Mouse (Mus musculus) adrenal gland, adult 8-10 months (tissue): ENCODE data around the gene Olfr8. TPM values are rescaled to one million over a fixed set of nuclear protein-coding genes. Genes with fewer than 3 reads are reported as not detected.
"Not testable (repeated sequence)": the region's sequence is repeated elsewhere in the genome, so short reads cannot be mapped to it uniquely, and the experiment has no call there.

Experiments used
- DNase-seq: peaks from one replicate; pipeline ENCODE4 v3.0.0; 2022
- total RNA-seq, 4 experiments: library from RNA; stranded (reverse); gene quantifications; 2 replicates each; pipeline ENCODE4 v1.2.4; 2022

Gene Olfr8
- total RNA-seq: not detected

DNA sequence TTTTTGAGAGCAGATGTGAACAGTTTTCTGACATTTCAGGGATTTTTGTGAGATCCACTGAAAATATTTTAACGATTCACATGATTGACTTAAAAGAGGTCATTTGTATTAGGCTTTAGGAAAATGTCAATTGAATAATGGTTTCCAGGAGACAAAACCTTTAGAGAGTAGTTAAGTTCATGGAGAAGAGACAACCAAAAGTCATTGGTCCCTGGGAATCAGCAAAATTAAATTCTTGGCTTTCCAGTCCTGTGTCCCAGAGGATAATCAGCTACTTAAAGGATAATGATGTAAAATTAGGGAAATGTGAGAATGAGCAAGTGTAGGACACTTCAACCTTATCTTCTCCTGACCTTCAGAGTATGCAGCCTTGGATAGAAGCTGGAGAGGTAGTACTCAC, at the start of gene Olfr8:
TSS of gene Olfr8 (plus strand) at position 301 of the 400 bp plus-strand sequence.
- DNase-seq: not testable (repeated sequence)

DNA sequence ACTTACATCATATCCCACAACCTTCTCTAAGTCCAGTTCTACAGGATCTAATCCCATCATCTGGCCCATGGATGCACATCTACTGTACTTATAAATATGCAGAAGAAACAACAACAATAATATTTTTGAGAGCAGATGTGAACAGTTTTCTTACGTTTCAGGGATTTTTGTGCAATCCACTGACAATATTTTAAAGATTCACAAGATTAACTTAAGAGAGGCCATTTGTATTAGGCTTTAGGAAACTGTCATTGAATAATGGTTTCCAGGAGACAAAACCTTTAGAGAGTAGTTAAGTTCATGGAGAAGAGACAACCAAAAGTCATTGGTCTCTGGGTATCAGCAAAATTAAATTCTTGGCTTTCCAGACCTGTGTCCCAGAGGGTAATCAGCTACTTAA, 37.6 kb upstream of the Olfr8 start, which contains the start of gene Olfr1354:
TSS of gene Olfr1354 (plus strand) at position 301 of the 400 bp plus-strand sequence.
- DNase-seq: not testable (repeated sequence)

DNA sequence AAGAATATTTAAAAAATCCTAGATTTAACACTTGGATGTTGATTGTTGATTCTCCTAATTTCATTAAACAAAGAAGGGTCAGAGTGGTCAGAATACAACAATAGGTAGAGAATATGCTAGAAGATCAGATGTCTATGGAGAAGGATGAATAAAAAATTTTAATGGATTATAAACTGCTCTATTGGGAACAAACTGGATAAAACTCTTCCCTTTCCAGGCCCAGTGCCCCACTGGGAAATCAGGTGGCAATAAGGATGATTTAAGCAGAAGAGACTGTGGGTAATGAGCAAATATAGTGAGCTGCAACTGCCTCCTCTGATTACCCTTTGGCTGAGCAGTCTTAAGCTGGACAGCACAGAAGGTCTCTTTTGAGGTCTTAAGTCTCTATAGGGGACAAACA, 12.6 kb downstream of the Olfr8 start, which contains the start of gene Olfr1353:
TSS of gene Olfr1353 (plus strand) at position 301 of the 400 bp plus-strand sequence.
- DNase-seq: not testable (repeated sequence)

DNA sequence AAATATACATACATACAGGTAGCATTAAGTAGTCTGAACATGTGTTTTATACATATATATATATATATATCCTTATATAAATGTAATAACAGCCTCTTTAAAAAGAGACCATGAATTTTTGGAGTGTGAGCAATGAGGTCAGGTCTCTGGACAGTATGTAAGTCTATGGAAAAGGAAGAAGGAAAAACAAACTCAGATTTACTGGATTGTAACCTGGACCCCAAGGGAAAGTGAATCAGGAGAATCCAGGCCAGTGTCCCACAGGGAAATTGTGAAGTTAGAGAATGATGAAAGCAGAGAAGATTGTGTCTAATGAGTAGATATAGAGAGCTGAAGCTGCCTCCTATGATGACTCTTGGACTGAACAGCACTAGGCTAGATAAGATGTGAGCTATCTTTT, 30.3 kb downstream of the Olfr8 start, which contains the start of gene Olfr1352:
TSS of gene Olfr1352 (plus strand) at position 301 of the 400 bp plus-strand sequence.
- DNase-seq: no peak

Other genes with a start within 250 kb of the Olfr8 start
- not detected for gene Casp14, start 232.3 kb upstream of the Olfr8 start, total RNA-seq
- gene Ccdc105, start 197.6 kb upstream of the Olfr8 start, total RNA-seq: not detected
- under 1 TPM in 3 of 4 experiments, not detected in 1; 0.13 to 0.77 (median 0.20) TPM for gene Slc1a6, start 170.1 kb upstream of the Olfr8 start, total RNA-seq
- not detected for gene Olfr1356, start 98.5 kb upstream of the Olfr8 start, total RNA-seq
- gene Olfr1355, start 75.1 kb upstream of the Olfr8 start, total RNA-seq: not detected
- not detected for gene Olfr1354, start 37.5 kb upstream of the Olfr8 start, total RNA-seq
- not detected for gene Olfr1353, start 12.7 kb downstream of the Olfr8 start, total RNA-seq
- not detected for gene Olfr1352, start 30.4 kb downstream of the Olfr8 start, total RNA-seq
- not detected for gene Olfr1351, start 61.8 kb downstream of the Olfr8 start, total RNA-seq
- gene Olfr57, start 78.1 kb downstream of the Olfr8 start, total RNA-seq: not detected
- gene 2610008E11Rik, start 147.0 kb downstream of the Olfr8 start, total RNA-seq: 10 to 100 TPM; 14.6 to 25.3 (median 19.8) TPM
- not detected for gene Vmn2r80, start 198.1 kb downstream of the Olfr8 start, total RNA-seq